Mouse (Mus musculus): Measurements from ENCODE around the gene Ybey. TPM values are rescaled to one million over a fixed set of nuclear protein-coding genes. Genes with fewer than 3 reads are reported as not detected.
A peak's percentile ranks its signal among the peaks of the same experiment; 100 is the strongest.

Ybey gene
- polyA plus RNA-seq (2016; fragmentation: Nextera tagmentation; extraction: Ambion mirVana) = 9.2 and 9.3 TPM in 2 replicates

GRCm38 (mm10) chr10:76468203-76469162, at the start of gene Ybey, which contains the start of gene Mcm3ap:
TSS of gene Ybey (minus strand) at chr10:76469114.
TSS of gene Mcm3ap (plus strand) at chr10:76468927.
- peaks cover 40% of the 10 kb centered on the region for H3K36me3 ChIP-seq
- peaks cover 10% of the 10 kb centered on the region for H3K4me1 ChIP-seq
- H3K4me3 ChIP-seq = peak within 1 kb of the TSS; percentile 57
- 2% methylated on average over 55 of the region's 55 CpGs for WGBS
- ATAC-seq (ENCODE audit: low FRiP score, low read depth) = peak; percentile 98
- H3K9me3 ChIP-seq = no peaks in the 10 kb centered on the region
- H3K4me2 ChIP-seq (replicated peaks) = peak within 1 kb of the TSS; percentile 55
- H3K27me3 ChIP-seq = no peaks in the 10 kb centered on the region
- H3K27ac ChIP-seq (replicated peaks) = peak within 1 kb of the TSS; percentile 87
- peak within 1 kb of the TSS; percentile 71 for H3K9ac ChIP-seq (replicated peaks)

GRCm38 (mm10) chr10:76512965-76513583, 44.2 kb upstream of the Ybey start:
- Histone ChIP-seq H3K4me2 (replicated peaks) (no peak overlapping the region), H3K27me3 (no peaks in the 10 kb centered on the region), H3K36me3 (peaks cover 78% of the 10 kb centered on the region), H3K4me3 (no peak overlapping the region), H3K4me1 (no peaks in the 10 kb centered on the region), H3K9ac (replicated peaks) (no peak overlapping the region), H3K9me3 (peaks cover 1% of the 10 kb centered on the region; the same call in 1 of the 2 replicates), H3K27ac (replicated peaks) (no peak overlapping the region)
- peak; percentile 72 for ATAC-seq (ENCODE audit: low FRiP score, low read depth)
- WGBS = 47% methylated on average over 5 of the region's 5 CpGs

- 88% methylated on average over 7 of the region's 7 CpGs for WGBS
- no peak overlapping the region for H3K9ac ChIP-seq (replicated peaks)
- H3K4me1 ChIP-seq = no peaks in the 10 kb centered on the region
- no peak overlapping the region for H3K4me3 ChIP-seq
- no peaks in the 10 kb centered on the region for H3K9me3 ChIP-seq
- H3K27me3 ChIP-seq = no peaks in the 10 kb centered on the region
- H3K27ac ChIP-seq (replicated peaks) = no peak overlapping the region
- H3K36me3 ChIP-seq = peaks cover 86% of the 10 kb centered on the region
- H3K4me2 ChIP-seq (replicated peaks) = no peak overlapping the region
- ATAC-seq (ENCODE audit: low FRiP score, low read depth) = no peak
Measured at GRCm38 (mm10) chr10:76505865-76506264, 37.0 kb upstream of the Ybey start.

GRCm38 (mm10) chr10:76504271-76504943, 35.5 kb upstream of the Ybey start:
- Histone ChIP-seq H3K4me2 (replicated peaks) (no peak overlapping the region), H3K36me3 (peaks cover 88% of the 10 kb centered on the region), H3K4me3 (no peak overlapping the region), H3K27me3 (no peaks in the 10 kb centered on the region), H3K27ac (replicated peaks) (no peak overlapping the region), H3K9me3 (no peaks in the 10 kb centered on the region), H3K9ac (replicated peaks) (no peak overlapping the region), H3K4me1 (no peaks in the 10 kb centered on the region)
- ATAC-seq (ENCODE audit: low FRiP score, low read depth) = no peak
- WGBS = 92% methylated on average over 11 of the region's 11 CpGs

- no peak overlapping the region for H3K27ac ChIP-seq (replicated peaks)
- no peaks in the 10 kb centered on the region for H3K27me3 ChIP-seq
- H3K4me2 ChIP-seq (replicated peaks) = no peak overlapping the region
- 98% methylated on average over 4 of the region's 4 CpGs for WGBS
- no peak overlapping the region for H3K4me3 ChIP-seq
- no peaks in the 10 kb centered on the region for H3K9me3 ChIP-seq
- H3K4me1 ChIP-seq = no peaks in the 10 kb centered on the region
- no peak for ATAC-seq (ENCODE audit: low FRiP score, low read depth)
- H3K9ac ChIP-seq (replicated peaks) = no peak overlapping the region
- H3K36me3 ChIP-seq = peaks cover 90% of the 10 kb centered on the region
Measured at GRCm38 (mm10) chr10:76497522-76497921, 28.6 kb upstream of the Ybey start.

- no peak overlapping the region for H3K9ac ChIP-seq (replicated peaks)
- WGBS = 94% methylated on average over 7 of the region's 7 CpGs
- ATAC-seq (ENCODE audit: low FRiP score, low read depth) = no peak
- H3K27me3 ChIP-seq = no peaks in the 10 kb centered on the region
- H3K4me1 ChIP-seq = no peaks in the 10 kb centered on the region
- H3K9me3 ChIP-seq = no peaks in the 10 kb centered on the region
- H3K27ac ChIP-seq (replicated peaks) = no peak overlapping the region
- H3K4me3 ChIP-seq = no peak overlapping the region
- no peak overlapping the region for H3K4me2 ChIP-seq (replicated peaks)
- H3K36me3 ChIP-seq = peaks cover 86% of the 10 kb centered on the region
Measured at GRCm38 (mm10) chr10:76496366-76496765, 27.5 kb upstream of the Ybey start.

GRCm38 (mm10) chr10:76495501-76495900, 26.6 kb upstream of the Ybey start:
- 94% methylated on average over 6 of the region's 6 CpGs for WGBS
- no peak for ATAC-seq (ENCODE audit: low FRiP score, low read depth)
- no peak overlapping the region for H3K27ac ChIP-seq (replicated peaks)

GRCm38 (mm10) chr10:76493527-76493926, 24.6 kb upstream of the Ybey start:
- Histone ChIP-seq H3K4me1 (no peaks in the 10 kb centered on the region), H3K27me3 (no peaks in the 10 kb centered on the region), H3K36me3 (peaks cover 87% of the 10 kb centered on the region), H3K4me3 (no peak overlapping the region), H3K9ac (replicated peaks) (no peak overlapping the region), H3K4me2 (replicated peaks) (no peak overlapping the region), H3K27ac (replicated peaks) (no peak overlapping the region), H3K9me3 (no peaks in the 10 kb centered on the region)
- WGBS = 76% methylated on average over 1 of the region's 1 CpGs
- no peak for ATAC-seq (ENCODE audit: low FRiP score, low read depth)

More at GRCm38 (mm10) chr10:76495501-76495900, 26.6 kb upstream of the Ybey start:
- no peaks in the 10 kb centered on the region for H3K27me3 ChIP-seq
- H3K9me3 ChIP-seq = no peaks in the 10 kb centered on the region
- no peak overlapping the region for H3K4me3 ChIP-seq
- H3K4me1 ChIP-seq = no peaks in the 10 kb centered on the region
- H3K9ac ChIP-seq (replicated peaks) = no peak overlapping the region
- H3K4me2 ChIP-seq (replicated peaks) = no peak overlapping the region
- H3K36me3 ChIP-seq = peaks cover 87% of the 10 kb centered on the region

- Histone ChIP-seq H3K4me1 (no peaks in the 10 kb centered on the region), H3K36me3 (peaks cover 94% of the 10 kb centered on the region), H3K9me3 (no peaks in the 10 kb centered on the region), H3K27me3 (no peaks in the 10 kb centered on the region), H3K4me3 (no peak overlapping the region), H3K27ac (replicated peaks) (no peak overlapping the region), H3K9ac (replicated peaks) (no peak overlapping the region), H3K4me2 (replicated peaks) (no peak overlapping the region)
- WGBS = 96% methylated on average over 15 of the region's 15 CpGs
- ATAC-seq (ENCODE audit: low FRiP score, low read depth) = no peak
Measured at GRCm38 (mm10) chr10:76489205-76489604, 20.3 kb upstream of the Ybey start.

- no peaks in the 10 kb centered on the region for H3K4me1 ChIP-seq
- no peak overlapping the region for H3K4me3 ChIP-seq
- H3K36me3 ChIP-seq = peaks cover 94% of the 10 kb centered on the region
- H3K27me3 ChIP-seq = no peaks in the 10 kb centered on the region
- no peak overlapping the region for H3K27ac ChIP-seq (replicated peaks)
- whole genome bisulfite sequencing = 98% methylated on average over 8 of the region's 8 CpGs
- ATAC-seq (ENCODE audit: low FRiP score, low read depth) = no peak
- H3K4me2 ChIP-seq (replicated peaks) = no peak overlapping the region
- H3K9ac ChIP-seq (replicated peaks) = no peak overlapping the region
- H3K9me3 ChIP-seq = no peaks in the 10 kb centered on the region
Measured at GRCm38 (mm10) chr10:76488265-76488664, 19.4 kb upstream of the Ybey start.

- Histone ChIP-seq H3K27ac (replicated peaks) (no peak overlapping the region), H3K4me1 (no peaks in the 10 kb centered on the region), H3K4me2 (replicated peaks) (no peak overlapping the region), H3K27me3 (no peaks in the 10 kb centered on the region), H3K36me3 (peaks cover 98% of the 10 kb centered on the region), H3K4me3 (no peak overlapping the region), H3K9me3 (no peaks in the 10 kb centered on the region), H3K9ac (replicated peaks) (no peak overlapping the region)
- ATAC-seq (ENCODE audit: low FRiP score, low read depth) = no peak
- 95% methylated on average over 2 of the region's 2 CpGs for WGBS
Measured at GRCm38 (mm10) chr10:76486302-76486701, 17.4 kb upstream of the Ybey start.

GRCm38 (mm10) chr10:76481480-76481879, 12.6 kb upstream of the Ybey start:
- no peaks in the 10 kb centered on the region for H3K4me1 ChIP-seq
- H3K4me3 ChIP-seq = no peak overlapping the region
- no peaks in the 10 kb centered on the region for H3K27me3 ChIP-seq
- H3K36me3 ChIP-seq = peaks cover 97% of the 10 kb centered on the region
- WGBS = 95% methylated on average over 6 of the region's 6 CpGs
- ATAC-seq (ENCODE audit: low FRiP score, low read depth) = no peak
- no peak overlapping the region for H3K4me2 ChIP-seq (replicated peaks)
- no peak overlapping the region for H3K9ac ChIP-seq (replicated peaks)
- no peaks in the 10 kb centered on the region for H3K9me3 ChIP-seq
- H3K27ac ChIP-seq (replicated peaks) = no peak overlapping the region
